Mouse (Mus musculus): ENCODE measurements around the gene Aldh16a1. TPM values are rescaled to one million over a fixed set of nuclear protein-coding genes. Genes with fewer than 3 reads are reported as not detected.
"Not testable (repeated sequence)": the region's sequence is repeated elsewhere in the genome, so short reads cannot be mapped to it uniquely, and the experiment has no call there.

Gene Aldh16a1
- polyA plus RNA-seq, 1 experiment from 2014 or later = 18.8 TPM

DNA sequence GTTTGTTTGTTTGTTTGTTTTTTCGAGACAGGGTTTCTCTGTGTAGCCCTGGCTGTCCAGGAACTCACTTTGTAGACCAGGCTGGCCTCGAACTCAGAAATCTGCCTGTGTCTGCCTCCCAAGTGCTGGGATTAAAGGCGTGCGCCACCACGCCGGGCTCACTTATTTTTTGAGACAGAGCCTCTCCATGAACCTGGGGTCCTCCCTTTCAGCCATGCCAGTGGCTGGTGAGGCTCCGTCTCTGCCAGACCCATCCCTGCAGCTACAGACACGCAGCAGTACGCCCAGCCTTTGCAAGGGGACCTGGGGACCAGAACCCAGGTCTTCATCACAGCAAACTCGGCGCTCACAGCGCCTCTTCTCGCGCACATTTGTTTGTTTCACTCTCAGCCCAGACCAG, 58.4 kb downstream of the Aldh16a1 start:
- WGBS = 94% methylated on average over 14 of the region's 14 CpGs
- H3K4me2 ChIP-seq (ENCODE audit: low read length); ATAC-seq; H3K27ac ChIP-seq (ENCODE audit: low read depth, low read length); H3K36me3 ChIP-seq (ENCODE audit: control insufficient read depth, insufficient read depth, low read length); H3K27me3 ChIP-seq (replicated peaks; ENCODE audit: control insufficient read depth, insufficient read depth, low read length); H3K9ac ChIP-seq (ENCODE audit: low read depth, low read length); H3K9me3 ChIP-seq (ENCODE audit: control insufficient read depth, low read length); H3K4me3 ChIP-seq (ENCODE audit: low read length); H3K4me1 ChIP-seq (ENCODE audit: control insufficient read depth, insufficient read depth, low read depth, low read length): not testable (repeated sequence)

DNA sequence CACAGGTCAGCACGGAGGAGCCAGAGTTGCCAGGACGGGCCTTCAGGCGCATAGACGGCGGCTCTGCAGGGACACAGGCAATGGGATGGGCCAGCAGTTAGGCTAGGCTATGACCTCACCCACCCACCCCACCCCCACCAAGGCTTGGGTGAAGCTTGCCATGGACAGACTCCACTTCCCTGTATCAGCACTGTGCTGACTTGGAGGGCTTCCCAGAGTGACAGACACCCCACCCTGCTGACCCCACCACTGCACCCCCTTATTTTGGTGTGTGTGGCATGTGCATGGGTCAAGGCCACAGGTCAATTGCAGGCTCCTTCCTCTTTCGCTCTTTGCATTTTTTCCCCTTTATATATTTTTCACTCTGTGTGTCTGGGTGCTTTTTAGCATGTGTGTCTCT, 59.0 kb downstream of the Aldh16a1 start:
- Histone ChIP-seq H3K9ac (ENCODE audit: low read depth, low read length) (no peak overlapping the region), H3K9me3 (ENCODE audit: control insufficient read depth, low read length) (no peaks in the 10 kb centered on the region), H3K4me1 (ENCODE audit: control insufficient read depth, insufficient read depth, low read depth, low read length) (peaks cover 5% of the 10 kb centered on the region), H3K4me3 (ENCODE audit: low read length) (no peak overlapping the region), H3K27ac (ENCODE audit: low read depth, low read length) (no peak overlapping the region), H3K4me2 (ENCODE audit: low read length) (no peak overlapping the region), H3K27me3 (replicated peaks; ENCODE audit: control insufficient read depth, insufficient read depth, low read length) (no peaks in the 10 kb centered on the region), H3K36me3 (ENCODE audit: control insufficient read depth, insufficient read depth, low read length) (no peaks in the 10 kb centered on the region)
- 80% methylated on average over 6 of the region's 6 CpGs for WGBS
- ATAC-seq = no peak

DNA sequence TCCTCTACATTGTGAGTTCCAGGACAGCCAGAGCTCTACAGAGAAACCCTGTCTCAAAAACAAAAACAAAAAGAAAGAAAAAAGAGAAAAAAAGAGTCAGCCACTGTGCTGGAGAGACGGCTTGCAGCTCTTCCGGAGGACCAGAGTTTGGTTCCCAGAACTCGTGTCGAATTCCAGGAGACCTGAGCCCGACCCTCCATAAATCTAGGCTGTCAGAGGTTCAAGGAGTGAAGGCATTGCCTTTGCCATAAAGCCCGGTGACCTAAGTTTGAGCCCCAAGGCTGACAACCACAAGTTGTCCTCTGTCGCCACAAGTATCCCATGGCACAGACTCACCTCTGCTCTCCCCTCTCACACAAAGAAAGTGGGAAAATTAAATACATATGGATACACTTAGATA, 60.3 kb downstream of the Aldh16a1 start:
- WGBS = 55% methylated on average over 7 of the region's 7 CpGs
- H3K9me3 ChIP-seq (ENCODE audit: control insufficient read depth, low read length) = no peaks in the 10 kb centered on the region
- peaks cover 5% of the 10 kb centered on the region for H3K4me1 ChIP-seq (ENCODE audit: control insufficient read depth, insufficient read depth, low read depth, low read length)
- H3K4me3 ChIP-seq (ENCODE audit: low read length) = no peak overlapping the region
- H3K36me3 ChIP-seq (ENCODE audit: control insufficient read depth, insufficient read depth, low read length) = no peaks in the 10 kb centered on the region
- no peak overlapping the region for H3K4me2 ChIP-seq (ENCODE audit: low read length)
- no peaks in the 10 kb centered on the region for H3K27me3 ChIP-seq (replicated peaks; ENCODE audit: control insufficient read depth, insufficient read depth, low read length)
- no peak overlapping the region for H3K9ac ChIP-seq (ENCODE audit: low read depth, low read length)
- H3K27ac ChIP-seq (ENCODE audit: low read depth, low read length) = no peak overlapping the region
- no peak for ATAC-seq

DNA sequence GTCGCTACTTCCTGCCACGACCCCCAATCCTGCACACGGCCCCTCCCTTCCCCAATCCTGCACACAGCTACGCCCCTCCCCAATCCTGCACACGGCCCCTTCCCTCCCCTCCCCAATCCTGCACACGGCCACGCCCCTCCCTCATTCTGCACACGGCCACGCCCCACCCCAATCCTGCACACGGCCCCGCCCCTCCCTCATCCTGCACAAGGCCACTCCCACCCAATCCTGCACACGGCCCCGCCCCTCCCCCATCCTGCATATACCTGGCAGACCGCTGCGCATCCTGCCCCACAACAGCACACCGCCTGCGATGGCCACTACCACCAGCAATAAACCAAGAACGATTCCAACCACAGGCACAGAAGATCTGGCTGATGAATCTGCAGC, 60.9 kb downstream of the Aldh16a1 start:
- no peak for ATAC-seq
- no peak overlapping the region for H3K27ac ChIP-seq (ENCODE audit: low read depth, low read length)
- peaks cover 5% of the 10 kb centered on the region for H3K4me1 ChIP-seq (ENCODE audit: control insufficient read depth, insufficient read depth, low read depth, low read length)
- H3K9me3 ChIP-seq (ENCODE audit: control insufficient read depth, low read length) = no peaks in the 10 kb centered on the region
- no peaks in the 10 kb centered on the region for H3K27me3 ChIP-seq (replicated peaks; ENCODE audit: control insufficient read depth, insufficient read depth, low read length)
- no peak overlapping the region for H3K9ac ChIP-seq (ENCODE audit: low read depth, low read length)
- H3K4me3 ChIP-seq (ENCODE audit: low read length) = no peak overlapping the region
- 37% methylated on average over 18 of the region's 18 CpGs for WGBS
- H3K36me3 ChIP-seq (ENCODE audit: control insufficient read depth, insufficient read depth, low read length) = no peaks in the 10 kb centered on the region
- no peak overlapping the region for H3K4me2 ChIP-seq (ENCODE audit: low read length)

DNA sequence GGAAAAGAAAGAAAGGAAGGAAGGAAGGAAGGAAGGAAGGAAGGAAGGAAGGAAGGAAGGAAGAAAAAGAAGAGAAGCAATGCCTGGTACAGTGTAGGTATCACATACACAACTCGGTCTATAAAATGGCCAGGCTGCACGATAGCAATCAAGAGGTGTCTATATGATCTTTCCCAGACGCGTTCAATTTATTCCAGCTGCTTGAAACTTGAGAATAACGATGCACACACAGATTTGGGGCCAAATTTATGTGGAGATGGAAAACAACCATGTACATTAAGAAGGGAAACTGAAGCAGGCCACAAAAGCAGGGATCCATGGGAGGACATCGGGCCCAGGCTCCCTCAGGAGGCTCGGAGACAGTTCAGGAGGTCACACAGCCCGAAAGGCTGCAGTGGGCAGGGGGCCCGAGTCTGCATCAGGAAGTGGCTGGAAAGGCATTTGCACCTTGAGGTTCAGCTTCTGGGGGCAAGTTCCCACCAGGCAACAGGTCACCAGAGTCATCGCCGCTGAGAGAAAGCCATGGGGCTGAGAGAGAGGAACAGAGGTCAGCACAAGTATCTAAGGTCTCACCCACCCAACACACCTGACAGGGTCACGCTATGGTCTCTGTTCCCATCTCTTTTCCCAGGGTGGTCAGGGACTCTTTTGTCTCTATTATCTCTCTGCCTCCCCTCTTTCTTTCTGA, 61.4 kb downstream of the Aldh16a1 start:
- Histone ChIP-seq H3K4me2 (ENCODE audit: low read length) (no peak overlapping the region), H3K4me1 (ENCODE audit: control insufficient read depth, insufficient read depth, low read depth, low read length) (peaks cover 5% of the 10 kb centered on the region), H3K4me3 (ENCODE audit: low read length) (no peak overlapping the region), H3K27me3 (replicated peaks; ENCODE audit: control insufficient read depth, insufficient read depth, low read length) (no peaks in the 10 kb centered on the region), H3K36me3 (ENCODE audit: control insufficient read depth, insufficient read depth, low read length) (no peaks in the 10 kb centered on the region), H3K9me3 (ENCODE audit: control insufficient read depth, low read length) (no peaks in the 10 kb centered on the region), H3K9ac (ENCODE audit: low read depth, low read length) (no peak overlapping the region), H3K27ac (ENCODE audit: low read depth, low read length) (no peak overlapping the region)
- ATAC-seq = no peak
- WGBS = 59% methylated on average over 12 of the region's 12 CpGs

DNA sequence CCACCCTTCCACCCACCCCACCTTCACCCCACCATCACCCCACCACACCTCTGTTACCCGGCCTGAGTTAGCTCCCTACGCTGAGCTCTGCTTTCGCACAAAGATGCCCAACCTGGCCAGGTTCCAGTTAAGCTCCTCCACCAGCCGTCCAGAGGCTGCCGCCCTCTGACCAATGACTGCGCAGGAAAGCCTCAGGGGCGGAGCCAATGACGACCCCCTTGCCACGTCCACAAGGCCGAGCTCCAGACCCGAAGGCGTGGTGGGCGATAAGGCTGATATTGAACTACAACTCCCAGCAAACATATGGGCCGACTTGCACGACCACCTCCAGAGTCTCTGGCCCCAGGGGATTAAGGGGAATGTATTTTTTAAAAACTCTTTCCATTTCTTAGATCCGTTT, 62.3 kb downstream of the Aldh16a1 start, which contains the start of gene Rcn3:
TSS of gene Rcn3 (minus strand) at position 174 of the 400 bp plus-strand sequence.
- ATAC-seq = peak; percentile 96
- WGBS = 0% methylated on average over 16 of the region's 16 CpGs
- Histone ChIP-seq H3K27me3 (replicated peaks; ENCODE audit: control insufficient read depth, insufficient read depth, low read length) (no peaks in the 10 kb centered on the region), H3K4me1 (ENCODE audit: control insufficient read depth, insufficient read depth, low read depth, low read length) (peaks cover 5% of the 10 kb centered on the region), H3K9me3 (ENCODE audit: control insufficient read depth, low read length) (no peaks in the 10 kb centered on the region), H3K4me3 (ENCODE audit: low read length) (peak within 1 kb of the TSS; percentile 41), H3K4me2 (ENCODE audit: low read length) (peak within 1 kb of the TSS; percentile 73), H3K9ac (ENCODE audit: low read depth, low read length) (peak within 1 kb of the TSS; percentile 63), H3K27ac (ENCODE audit: low read depth, low read length) (0 out of 2 replicates have a peak within 1 kb of the TSS, but pooled peaks have one; percentile 9), H3K36me3 (ENCODE audit: control insufficient read depth, insufficient read depth, low read length) (no peaks in the 10 kb centered on the region)

DNA sequence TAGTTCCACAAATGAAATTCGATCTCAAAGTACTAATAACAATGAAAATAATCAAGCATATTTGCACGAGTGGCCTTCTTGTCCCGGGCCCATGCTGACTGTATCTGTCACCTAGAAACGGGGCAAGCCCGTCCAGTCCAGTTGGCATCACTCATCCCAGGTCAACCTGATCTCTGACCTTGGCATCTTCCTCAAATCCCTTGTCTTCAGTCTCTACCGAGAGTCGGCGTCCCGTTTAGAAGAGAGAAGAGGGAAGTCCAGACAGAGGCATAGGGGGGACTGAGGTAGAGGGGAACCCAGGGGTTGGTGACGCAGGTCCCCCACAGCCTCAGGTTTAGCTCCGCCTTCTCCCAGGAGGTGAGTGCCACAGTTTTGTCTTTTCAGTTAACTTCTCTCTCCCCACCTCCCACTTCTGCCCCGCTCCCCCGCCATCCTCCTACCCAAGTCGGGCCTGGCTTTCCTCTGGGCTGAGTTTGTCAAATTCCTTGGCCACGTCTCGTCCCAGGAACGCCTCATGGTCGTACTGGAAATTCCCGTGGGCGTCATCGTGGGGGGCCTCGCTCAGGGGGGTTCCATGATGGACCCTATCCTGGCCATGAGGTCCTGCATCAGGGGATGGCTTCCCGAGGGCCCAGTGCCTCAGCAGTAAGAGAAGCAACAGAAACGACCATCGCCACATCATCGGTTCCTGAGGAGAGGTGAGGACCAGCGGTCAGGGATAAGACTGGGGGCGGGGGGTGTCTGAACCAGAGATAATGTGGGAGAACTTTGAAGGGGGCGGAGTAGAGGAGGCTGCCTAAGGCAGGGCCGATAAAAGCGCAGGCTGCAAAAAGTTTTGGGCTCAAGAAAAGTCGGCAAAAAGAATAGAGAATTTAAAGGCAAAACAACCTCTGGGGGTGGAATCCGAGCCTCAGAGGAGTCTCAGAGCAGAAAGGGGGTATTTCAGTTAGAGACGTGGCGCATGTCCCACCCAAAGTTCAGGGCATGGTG, 63.1 kb downstream of the Aldh16a1 start:
- 0 out of 2 replicates have a peak overlapping the region, but pooled peaks have one; percentile 9 for H3K27ac ChIP-seq (ENCODE audit: low read depth, low read length)

More for the DNA sequence above, 63.1 kb downstream of the Aldh16a1 start:
- H3K27me3 ChIP-seq (replicated peaks; ENCODE audit: control insufficient read depth, insufficient read depth, low read length) = no peaks in the 10 kb centered on the region
- peak overlapping the region; percentile 63 for H3K9ac ChIP-seq (ENCODE audit: low read depth, low read length)
- H3K9me3 ChIP-seq (ENCODE audit: control insufficient read depth, low read length) = no peaks in the 10 kb centered on the region
- peaks cover 5% of the 10 kb centered on the region for H3K4me1 ChIP-seq (ENCODE audit: control insufficient read depth, insufficient read depth, low read depth, low read length)
- H3K36me3 ChIP-seq (ENCODE audit: control insufficient read depth, insufficient read depth, low read length) = no peaks in the 10 kb centered on the region
- peak overlapping the region; percentile 73 for H3K4me2 ChIP-seq (ENCODE audit: low read length)
- WGBS = 15% methylated on average over 35 of the region's 35 CpGs
- peak; percentile 29; the same call in 1 of the 2 replicates for ATAC-seq
- peak overlapping the region; percentile 41 for H3K4me3 ChIP-seq (ENCODE audit: low read length)

Data from hindbrain, embryonic 16.5 days (tissue).